Mouse (Mus musculus) adrenal gland, postnatal 25 days (tissue): ENCODE data around the gene Gpd2. TPM values are rescaled to one million over a fixed set of nuclear protein-coding genes. Genes with fewer than 3 reads are reported as not detected.

ENCODE experiments used
- DNase-seq: peaks from one replicate; pipeline ENCODE4 v3.0.0; 2021; ENCODE audit warnings: mixed read lengths
- total RNA-seq: library from RNA; stranded (reverse); gene quantifications from 2 replicates; pipeline ENCODE4 v1.2.3, GENCODE M21; 2021

The Gpd2 gene
- total RNA-seq, 1 experiment from 2014 or later, result 94.8 TPM

GRCm38 (mm10) chr2:57304212-57304611 lies 66.8 kb downstream of the Gpd2 start:
- no peak for DNase-seq

DNA sequence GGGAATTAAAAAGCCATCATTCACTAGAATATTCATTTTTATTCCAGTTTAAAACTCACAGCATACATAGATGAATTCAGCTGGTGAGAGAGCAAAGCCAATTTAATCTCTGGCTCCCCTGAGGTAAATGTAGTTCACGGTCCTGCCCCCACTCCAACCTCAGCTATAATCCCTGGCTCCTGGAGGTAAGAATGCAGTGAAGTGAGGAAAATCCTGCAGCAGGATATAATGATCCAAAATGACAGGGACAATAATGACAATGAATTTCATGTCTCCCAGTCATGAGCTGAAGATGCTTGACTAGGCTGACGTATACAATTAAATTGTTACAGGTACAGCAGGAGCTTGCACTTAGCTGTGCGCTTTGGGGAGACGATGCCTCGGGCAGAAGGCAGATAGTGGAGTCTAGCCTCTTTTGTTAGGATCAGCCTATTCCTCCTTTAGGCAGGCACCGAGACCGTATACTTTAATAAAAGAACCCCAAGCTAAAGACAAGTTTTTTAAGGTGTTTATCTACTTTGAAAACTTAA lies 74.9 kb downstream of the Gpd2 start:
- no peak for DNase-seq

DNA sequence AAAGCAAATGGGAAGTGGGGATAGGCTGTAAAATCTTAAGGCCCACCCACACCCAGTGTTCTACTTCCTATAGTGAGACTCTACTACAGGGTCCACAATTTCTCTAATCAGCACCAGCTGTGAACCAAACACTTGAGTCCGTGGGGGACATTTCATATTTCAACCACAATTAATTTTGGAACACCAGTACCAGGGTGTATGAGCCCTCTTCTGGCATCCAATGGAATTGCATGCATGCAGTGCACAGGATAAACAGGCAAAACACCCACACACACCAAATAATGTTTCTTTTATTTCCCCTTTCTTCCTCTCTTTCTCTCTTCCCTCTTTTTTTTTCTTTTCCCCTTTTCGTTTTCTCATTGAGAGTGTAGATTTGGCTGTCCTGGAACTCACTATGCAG lies 78.6 kb downstream of the Gpd2 start:
- peak; percentile 42 for DNase-seq

GRCm38 (mm10) chr2:57318336-57318735 lies 80.9 kb downstream of the Gpd2 start:
- DNase-seq, result no peak

DNA sequence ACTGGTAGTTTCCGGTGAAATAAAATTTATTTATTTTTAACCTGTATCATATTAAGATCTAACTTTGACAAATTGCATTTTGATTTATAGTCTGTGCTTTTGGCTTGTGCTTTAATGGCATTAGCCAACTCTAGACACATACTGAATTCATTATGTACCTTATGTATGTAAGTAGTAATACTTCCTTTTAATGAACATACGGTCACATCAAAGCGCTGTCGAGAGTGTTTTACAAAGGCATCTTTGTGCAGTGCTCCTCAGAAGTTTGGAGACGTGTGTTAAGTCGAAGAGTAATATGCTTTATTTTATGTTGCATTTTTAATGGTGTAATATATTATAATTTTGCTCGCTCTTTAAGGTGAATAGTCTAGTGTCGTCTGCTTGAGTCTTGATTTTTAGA lies 88.7 kb downstream of the Gpd2 start:
- DNase-seq, result no peak

DNA sequence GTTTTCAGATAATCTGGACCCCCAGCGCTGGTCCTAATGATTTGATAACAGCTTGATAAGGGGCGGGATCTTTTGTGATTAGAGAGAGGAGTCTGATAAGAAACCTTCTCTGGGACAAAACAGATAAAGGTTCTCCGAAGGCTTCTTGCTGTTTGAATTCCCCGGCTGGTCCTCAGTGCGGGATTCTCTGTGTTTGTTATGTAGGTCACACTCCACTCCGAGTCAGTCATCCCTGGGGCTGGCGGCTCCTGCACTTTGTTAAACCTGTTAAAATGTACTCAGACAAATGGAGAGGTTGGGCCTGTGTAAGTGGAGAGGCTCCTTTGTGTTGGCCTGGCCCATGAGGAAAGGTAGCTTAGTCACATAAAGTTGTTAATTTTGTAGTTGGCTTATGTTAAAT lies 91.9 kb downstream of the Gpd2 start:
- no peak for DNase-seq

- DNase-seq, result no peak
Observed at GRCm38 (mm10) chr2:57330812-57331211, 93.4 kb downstream of the Gpd2 start.

DNA sequence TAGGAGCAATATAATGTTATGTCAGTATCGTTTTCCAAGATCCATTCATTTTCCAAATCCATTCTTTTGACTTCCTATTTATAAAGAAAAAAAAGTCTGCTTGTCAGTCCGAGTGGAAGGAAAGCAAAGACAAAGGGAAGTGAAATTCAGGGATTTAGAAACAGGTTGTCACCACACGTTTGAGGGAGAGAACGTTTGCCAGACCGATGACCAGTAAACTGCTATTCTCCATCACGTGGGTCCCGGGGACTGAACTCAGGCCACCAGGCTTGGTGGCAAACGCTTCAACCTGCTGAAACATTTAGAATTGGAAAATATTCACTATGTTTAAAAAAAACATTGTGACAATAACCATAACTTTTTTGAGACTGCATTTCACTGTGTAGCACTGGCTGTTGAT lies 93.8 kb downstream of the Gpd2 start:
- DNase-seq, result no peak

GRCm38 (mm10) chr2:57333481-57333880 lies 96.0 kb downstream of the Gpd2 start:
- no peak for DNase-seq

GRCm38 (mm10) chr2:57335397-57335796 lies 98.0 kb downstream of the Gpd2 start:
- DNase-seq, result no peak

DNA sequence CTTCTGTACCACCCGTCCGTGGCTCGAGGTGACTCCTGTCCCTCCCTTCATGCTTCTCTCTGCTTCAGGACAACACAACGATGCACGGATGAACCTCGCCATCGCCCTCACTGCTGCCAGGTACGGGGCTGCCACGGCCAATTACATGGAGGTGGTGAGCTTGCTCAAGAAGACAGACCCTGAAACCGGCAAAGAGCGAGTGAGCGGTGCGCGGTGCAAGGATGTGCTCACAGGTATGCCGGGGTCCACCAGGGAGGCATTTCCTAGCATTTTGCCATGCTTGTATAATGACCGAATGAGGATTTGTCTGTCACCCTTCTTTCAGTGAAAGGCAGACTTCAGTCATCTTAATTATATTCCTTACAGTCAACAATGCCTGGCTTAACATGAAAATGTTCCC lies 101.3 kb downstream of the Gpd2 start:
- no peak for DNase-seq

- no peak for DNase-seq
Observed at GRCm38 (mm10) chr2:57342910-57343309, 105.5 kb downstream of the Gpd2 start.

- no peak for DNase-seq
Observed at GRCm38 (mm10) chr2:57350615-57351014, 113.2 kb downstream of the Gpd2 start.

DNA sequence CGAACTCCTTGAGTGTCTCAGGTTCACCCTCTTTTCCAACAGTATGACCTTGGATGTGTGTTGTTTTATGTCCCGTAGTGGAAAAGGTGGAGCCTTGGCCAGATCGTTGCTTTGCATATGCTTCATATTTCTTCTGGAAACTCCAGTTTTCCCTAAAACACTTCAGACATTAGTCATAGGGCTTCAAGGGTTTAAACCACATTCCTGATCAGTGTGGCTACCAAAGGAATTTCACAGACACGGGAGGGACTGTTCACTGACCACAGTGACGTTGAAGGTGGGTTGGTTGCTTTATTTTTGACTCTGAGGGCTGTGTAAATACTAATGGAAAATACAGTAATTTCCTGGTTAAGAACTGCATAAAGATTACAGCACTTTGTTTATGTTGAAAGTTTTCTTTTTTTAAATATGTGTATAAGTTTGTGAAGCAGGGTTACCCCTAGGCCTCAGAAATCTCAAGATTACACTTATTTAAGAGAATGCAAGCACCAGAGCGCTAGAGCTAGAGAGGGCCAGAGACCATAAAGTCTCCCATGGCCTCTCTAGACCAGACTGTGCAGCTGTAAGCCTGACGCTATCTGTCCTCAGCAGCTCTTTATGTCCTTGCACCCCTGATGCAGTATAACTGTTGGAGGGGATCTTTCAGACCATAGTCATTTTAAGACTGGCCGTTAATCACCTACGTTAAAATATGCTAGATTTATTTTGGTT lies 116.4 kb downstream of the Gpd2 start:
- no peak for DNase-seq

DNA sequence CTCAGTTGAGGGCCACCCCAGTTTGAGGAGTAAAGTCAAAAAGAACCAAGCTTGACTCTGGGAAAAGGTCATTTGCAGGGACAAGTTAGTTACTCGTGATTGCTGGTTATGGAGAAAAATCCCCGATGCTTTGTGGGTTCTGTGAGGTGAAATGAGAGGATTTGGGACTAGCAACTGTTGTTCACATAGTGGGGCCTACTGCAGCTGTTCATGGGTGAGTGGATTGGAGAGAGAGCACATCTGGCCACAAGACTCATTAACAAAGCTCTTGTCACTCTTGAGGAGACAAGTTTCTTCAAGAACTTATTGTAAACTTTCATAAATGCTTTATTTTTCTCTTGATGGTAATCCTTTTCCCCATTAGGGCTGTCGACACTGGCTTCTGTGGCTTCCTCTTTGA lies 117.4 kb downstream of the Gpd2 start:
- DNase-seq, result no peak

DNA sequence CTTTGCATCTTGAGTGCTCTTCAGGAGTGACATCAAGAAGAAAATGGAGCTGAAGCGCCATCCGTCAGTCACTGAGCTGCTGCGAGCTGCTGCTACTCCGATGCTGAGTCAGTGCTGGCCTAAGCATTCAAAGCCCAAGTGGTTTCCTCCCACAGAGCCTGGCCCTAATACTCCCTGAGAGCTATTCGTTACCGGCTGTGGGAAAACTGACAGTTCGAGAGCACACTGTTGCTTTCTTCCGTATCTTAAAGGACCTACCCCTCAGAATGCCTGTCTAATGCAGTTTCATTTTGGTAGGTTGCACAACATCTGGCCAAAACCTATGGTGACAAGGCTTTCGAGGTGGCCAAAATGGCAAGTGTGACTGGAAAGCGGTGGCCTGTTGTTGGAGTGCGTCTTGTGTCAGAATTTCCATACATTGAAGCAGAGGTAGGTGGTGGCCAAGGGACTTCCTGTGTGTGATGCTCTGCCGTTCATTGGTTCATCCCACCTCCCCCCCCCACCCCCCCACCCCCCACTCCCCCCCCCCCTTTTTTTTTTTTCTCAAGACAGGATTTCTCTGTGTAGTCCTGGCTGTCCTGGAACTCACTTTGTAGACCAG lies 118.9 kb downstream of the Gpd2 start:
- no peak for DNase-seq

- DNase-seq, result no peak
Observed at GRCm38 (mm10) chr2:57362503-57362902, 125.1 kb downstream of the Gpd2 start.

- DNase-seq, result no peak
Observed at GRCm38 (mm10) chr2:57374647-57375046, 137.2 kb downstream of the Gpd2 start.

DNA sequence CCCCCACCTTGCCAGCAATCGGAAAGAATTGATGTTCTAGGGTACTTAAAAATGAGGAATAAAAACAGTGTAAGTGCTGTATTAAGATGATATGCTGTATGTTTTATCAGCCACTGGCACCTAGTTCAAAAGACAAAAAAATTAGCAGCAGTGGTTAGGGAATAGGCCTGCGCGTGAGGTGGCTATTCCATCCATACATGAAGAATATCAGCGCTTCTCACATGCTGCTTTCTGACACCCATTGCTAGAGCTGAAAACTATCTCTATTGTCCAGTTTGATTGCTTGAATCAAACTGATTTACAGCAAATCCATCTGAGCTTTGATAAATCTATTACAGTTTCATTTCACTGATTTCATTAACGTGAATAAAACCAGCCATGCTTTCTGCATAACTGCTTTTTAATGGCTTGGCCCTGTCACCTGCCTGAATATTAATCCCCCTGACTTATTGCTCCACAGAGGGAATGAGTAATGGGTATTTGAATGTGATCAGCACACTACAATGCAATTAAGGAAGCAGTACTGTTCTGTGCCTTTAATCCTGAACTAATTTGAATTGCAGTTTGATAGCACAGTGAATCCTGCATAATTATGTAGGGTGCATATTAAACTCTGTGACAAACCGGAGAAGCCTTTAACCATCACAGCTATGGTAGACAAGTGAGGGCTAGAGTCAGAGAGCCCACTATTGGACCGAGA lies 137.9 kb downstream of the Gpd2 start:
- DNase-seq, result no peak

GRCm38 (mm10) chr2:57378147-57378889 lies 140.9 kb downstream of the Gpd2 start:
- no peak for DNase-seq

GRCm38 (mm10) chr2:57384625-57385024 lies 147.2 kb downstream of the Gpd2 start:
- no peak for DNase-seq

GRCm38 (mm10) chr2:57387816-57388215 lies 150.4 kb downstream of the Gpd2 start:
- DNase-seq, result no peak

DNA sequence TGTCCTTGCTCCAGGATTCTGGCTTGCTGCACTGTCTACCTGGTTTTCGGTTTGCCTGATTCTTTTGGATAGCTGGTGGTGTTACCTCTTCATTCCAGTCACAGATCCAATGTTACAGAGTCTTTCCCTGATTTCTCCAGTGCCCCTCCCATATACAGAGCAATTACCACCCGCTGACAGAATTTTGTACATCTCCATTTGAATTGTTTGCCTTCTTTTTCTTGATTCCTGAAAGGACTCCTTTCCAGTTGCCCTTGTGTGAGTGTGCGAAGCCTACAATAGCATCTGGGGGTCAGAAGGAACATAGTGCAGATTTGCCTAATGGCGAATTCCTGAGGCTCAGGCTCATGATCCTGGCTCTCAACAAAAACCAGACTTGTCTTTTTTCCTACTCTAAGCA lies 157.6 kb downstream of the Gpd2 start:
- no peak for DNase-seq
